Mouse (Mus musculus) monocyte, adult 5-6 weeks (primary cell): ENCODE results near the gene Olfr478. TPM values are rescaled to one million over a fixed set of nuclear protein-coding genes. Genes with fewer than 3 reads are reported as not detected.
"Not testable (repeated sequence)": the region's sequence is repeated elsewhere in the genome, so short reads cannot be mapped to it uniquely, and the experiment has no call there.

Experiments used
- ATAC-seq: fragments of 153-309, 156-312 bp; replicated peaks from 2 replicates; pipeline ENCODE4 v1.8.0; 2017; ENCODE audit warnings: mild to moderate bottlenecking; ENCODE audit not compliant: low TSS enrichment, insufficient number of reproducible peaks, severe bottlenecking, poor library complexity, low FRiP score
- total RNA-seq: library from RNA; stranded (forward); fragments of 200-1000, 200-491, 200-594 nt; gene quantifications from 3 replicates; pipeline ENCODE4 v1.2.3, GENCODE M21; 2017

Olfr478 gene
- not detected in 3 replicates for total RNA-seq

GRCm38 (mm10) chr7:108033889-108034288, at the start of gene Olfr478:
Olfr478 (minus strand) TSS chr7:108033989.
- no peak for ATAC-seq

- ATAC-seq = no peak
Observed at GRCm38 (mm10) chr7:108079555-108079954, 45.8 kb upstream of the Olfr478 start, which contains the start of gene Olfr481. Olfr481 (plus strand) TSS chr7:108079855.

GRCm38 (mm10) chr7:108067246-108067645, 33.5 kb upstream of the Olfr478 start, which contains the start of gene Olfr480:
Olfr480 (minus strand) TSS chr7:108067346.
- ATAC-seq = no peak

- ATAC-seq = no peak
Observed at GRCm38 (mm10) chr7:108050393-108050792, 16.6 kb upstream of the Olfr478 start, which contains the start of gene Olfr479. Olfr479 (plus strand) TSS chr7:108050693.

- not testable (repeated sequence) for ATAC-seq
Observed at GRCm38 (mm10) chr7:108014256-108014655, 19.5 kb downstream of the Olfr478 start.

GRCm38 (mm10) chr7:107986393-107986792, 47.4 kb downstream of the Olfr478 start, which contains the start of gene Olfr477:
Olfr477 (plus strand) TSS chr7:107986693.
- ATAC-seq = no peak

Other genes with a start within 250 kb of the Olfr478 start
- not detected in 3 replicates for gene Ovch2, start 232.8 kb downstream of the Olfr478 start, total RNA-seq
- gene Olfr467, start 221.7 kb downstream of the Olfr478 start, total RNA-seq = not detected in 3 replicates
- 0.29 TPM in 1 of 3 replicates, not detected in the others for gene Olfr469, start 208.4 kb downstream of the Olfr478 start, total RNA-seq
- gene Olfr470, start 186.5 kb downstream of the Olfr478 start, total RNA-seq = not detected in 3 replicates
- not detected in 3 replicates for gene Olfr472, start 136.1 kb downstream of the Olfr478 start, total RNA-seq
- not detected in 3 replicates for gene Olfr473, start 103.5 kb downstream of the Olfr478 start, total RNA-seq
- not detected in 3 replicates for gene Olfr474, start 79.3 kb downstream of the Olfr478 start, total RNA-seq
- gene Olfr476, start 69.2 kb downstream of the Olfr478 start, total RNA-seq = not detected in 3 replicates
- gene Olfr477, start 47.3 kb downstream of the Olfr478 start, total RNA-seq = not detected in 3 replicates
- not detected in 3 replicates for gene Olfr479, start 16.7 kb upstream of the Olfr478 start, total RNA-seq
- not detected in 3 replicates for gene Olfr480, start 33.4 kb upstream of the Olfr478 start, total RNA-seq
- gene Olfr481, start 45.9 kb upstream of the Olfr478 start, total RNA-seq = not detected in 3 replicates
- gene Olfr482, start 63.6 kb upstream of the Olfr478 start, total RNA-seq = 0.19 TPM in 1 of 3 replicates, not detected in the others
- not detected in 3 replicates for gene Olfr483, start 66.9 kb upstream of the Olfr478 start, total RNA-seq
- not detected in 3 replicates for gene Olfr484, start 93.5 kb upstream of the Olfr478 start, total RNA-seq
- gene Olfr485, start 125.9 kb upstream of the Olfr478 start, total RNA-seq = not detected in 3 replicates
- gene Olfr486, start 138.8 kb upstream of the Olfr478 start, total RNA-seq = not detected in 3 replicates
- gene Olfr487, start 180.6 kb upstream of the Olfr478 start, total RNA-seq = not detected in 3 replicates
- not detected in 3 replicates for gene Olfr488, start 224.4 kb upstream of the Olfr478 start, total RNA-seq